Mouse (Mus musculus): ENCODE results near the gene Slc30a6. TPM values are rescaled to one million over a fixed set of nuclear protein-coding genes. Genes with fewer than 3 reads are reported as not detected.

Gene Slc30a6
- 9.3 and 9.7 TPM in 2 replicates for polyA plus RNA-seq (2012; rRNA removed)

DNA sequence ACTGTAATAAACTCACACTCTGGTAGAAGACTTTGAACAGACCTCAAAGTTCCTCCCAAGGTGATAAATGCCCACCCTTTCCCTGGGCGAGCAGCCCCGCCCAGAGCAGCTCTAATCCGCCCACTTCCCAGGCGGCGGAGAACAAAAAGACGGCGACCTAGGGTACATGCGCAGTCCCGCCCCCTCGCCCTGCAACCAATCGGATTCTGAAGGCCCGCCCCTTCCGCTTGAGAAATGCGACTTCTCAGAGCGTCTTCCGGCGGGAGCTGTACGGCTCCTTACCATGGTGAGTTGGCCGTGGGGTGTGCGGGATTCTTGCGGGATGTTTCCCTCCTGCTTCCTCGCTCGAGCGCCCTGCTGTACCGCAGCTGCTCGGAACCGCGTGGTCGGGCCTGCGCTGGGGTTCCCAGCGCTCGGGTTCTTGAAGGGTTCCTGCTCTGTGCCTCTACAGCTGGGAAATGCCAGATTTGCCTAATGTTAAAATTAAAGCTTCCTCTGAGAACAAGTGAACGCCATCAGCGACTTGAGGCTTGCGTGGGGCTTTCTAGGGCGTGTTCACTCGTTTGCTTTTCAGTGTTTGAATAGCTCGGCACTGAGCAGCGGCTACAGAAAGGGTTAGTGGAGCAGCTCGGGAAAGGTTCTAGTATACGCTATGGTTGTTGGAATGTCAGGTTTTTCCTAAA lies at the start of gene Slc30a6:
TSS of gene Slc30a6 (plus strand) at position 226 of the 683 bp plus-strand sequence.

DNA sequence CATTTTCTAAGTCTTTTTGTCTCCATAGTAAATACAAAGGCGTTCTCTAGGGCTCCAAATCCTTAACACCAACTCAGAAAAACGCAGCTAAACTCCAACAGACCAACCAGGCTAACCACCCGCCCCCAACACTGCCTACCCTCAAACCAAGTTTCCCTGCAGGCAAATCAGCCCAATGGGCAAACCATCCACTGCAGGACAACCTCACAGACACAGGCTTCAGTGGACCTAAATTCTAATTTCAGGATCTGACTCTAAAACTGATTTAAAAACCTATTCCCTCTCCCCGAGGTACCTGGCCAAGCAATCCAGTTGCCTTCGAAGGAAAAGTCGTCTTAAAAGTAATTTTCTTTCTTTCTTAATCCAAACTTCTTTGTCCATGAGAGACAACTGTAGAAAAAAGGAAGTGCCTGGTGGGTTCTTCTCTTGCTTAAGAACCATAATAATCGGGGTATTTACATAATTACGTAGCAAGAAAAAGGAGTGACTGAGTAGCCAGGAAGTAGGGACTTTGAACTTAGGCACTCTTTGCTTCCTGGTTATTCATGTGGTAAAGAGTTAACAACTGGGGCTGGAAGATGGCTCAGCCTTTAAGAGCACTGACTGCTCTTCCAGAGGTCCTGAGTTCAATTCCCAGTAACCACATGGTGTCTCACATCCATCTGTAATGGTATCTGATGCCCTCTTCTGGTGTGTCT lies 63.5 kb downstream of the Slc30a6 start, which contains the start of gene Nlrc4:
TSS of gene Nlrc4 (minus strand) at position 432 of the 698 bp plus-strand sequence.

Other genes with a start within 250 kb of the Slc30a6 start
- gene Memo1, start 100.1 kb upstream of the Slc30a6 start, polyA plus RNA-seq (2012; rRNA removed): 38.1 and 44.3 TPM in 2 replicates
- 110 and 115 TPM in 2 replicates for gene Dpy30, start 71.7 kb upstream of the Slc30a6 start, polyA plus RNA-seq (2012; rRNA removed)
- gene Spast, start 56.6 kb upstream of the Slc30a6 start, polyA plus RNA-seq (2012; rRNA removed): 3.9 and 5.0 TPM in 2 replicates
- gene Nlrc4, start 63.5 kb downstream of the Slc30a6 start, polyA plus RNA-seq (2012; rRNA removed): 0.18 and 0.28 TPM in 2 replicates
- 20.9 and 22.1 TPM in 2 replicates for gene Yipf4, start 93.9 kb downstream of the Slc30a6 start, polyA plus RNA-seq (2012; rRNA removed)
- gene Birc6, start 132.7 kb downstream of the Slc30a6 start, polyA plus RNA-seq (2012; rRNA removed): 18.8 and 20.8 TPM in 2 replicates